In genomic region chr4:40155467-40155999, GRCm38 (mm10) we compare ENCODE assay signal across 17 mouse cellular contexts. TPM values are rescaled to one million over a fixed set of nuclear protein-coding genes. Genes with fewer than 3 reads are reported as not detected.
A peak's percentile ranks its signal among the peaks of the same experiment; 100 is the strongest.
DNase-seq lines count a peak whose midpoint lies in the region; ATAC-seq and TF ChIP-seq lines count a peak whose summit lies in the region.
"Had no signal": no experiment of that assay in that cellular context is flagged by ENCODE, and none has a peak within 500 bp of the region (broad histone marks: within the 10 kb centered on the region; RNA-seq: fewer than 3 reads in every experiment).

No protein-coding gene starts in this region.

- TF ChIP-seq CTCF in intestine, postnatal 0 days (IDR thresholded peaks at IDR 0.05; ENCODE audit: low read depth): no peak

- H3K9ac ChIP-seq in kidney, embryonic 16.5 days (replicated peaks; ENCODE audit: low read length): no peak overlapping the region
- H3K9ac ChIP-seq in intestine, postnatal 0 days (ENCODE audit: low read depth, low read length): no peak overlapping the region
- H3K9ac ChIP-seq in stomach, embryonic 15.5 days: no peak overlapping the region
- no peak overlapping the region for H3K9ac ChIP-seq in hindbrain, embryonic 12.5 days
- H3K9ac ChIP-seq: forebrain, embryonic 13.5 days; limb, embryonic 15.5 days; neural tube, embryonic 13.5 days had no signal

- DNase-seq in kidney, postnatal 36 days: no peak
- DNase-seq in urinary bladder, adult 2 months (ENCODE audit: low spot score): no peak
- DNase-seq: cerebellum, adult 8-10 months; midbrain, embryonic 14.5 days; right cerebral cortex, adult 18-20 months; thymus, adult 18-20 months had no signal

- peak; percentile 88 for ATAC-seq in kidney, embryonic 16.5 days (ENCODE audit: low FRiP score, low TSS enrichment)
- peak; percentile 61 for ATAC-seq in intestine, postnatal 0 days
- ATAC-seq in stomach, embryonic 15.5 days (ENCODE audit: insufficient read depth, low FRiP score, low read depth): peak; percentile 27; the same call in 1 of the 2 replicates
- ATAC-seq in hindbrain, embryonic 12.5 days (ENCODE audit: low FRiP score): no peak
- ATAC-seq: forebrain, embryonic 13.5 days had no signal

- H3K36me3 ChIP-seq in kidney, embryonic 16.5 days (ENCODE audit: insufficient read depth, low read length): peaks cover 1% of the 10 kb centered on the region
- no peaks in the 10 kb centered on the region for H3K36me3 ChIP-seq in intestine, postnatal 0 days (ENCODE audit: control insufficient read depth, insufficient read depth)
- no peaks in the 10 kb centered on the region for H3K36me3 ChIP-seq in stomach, embryonic 15.5 days
- H3K36me3 ChIP-seq in hindbrain, embryonic 12.5 days: no peaks in the 10 kb centered on the region
- H3K36me3 ChIP-seq: limb, embryonic 15.5 days had no signal

- H3K4me2 ChIP-seq in kidney, embryonic 16.5 days (replicated peaks; ENCODE audit: low read depth, low read length): no peak overlapping the region
- no peak overlapping the region for H3K4me2 ChIP-seq in intestine, postnatal 0 days (replicated peaks; ENCODE audit: low read depth)
- no peak overlapping the region for H3K4me2 ChIP-seq in stomach, embryonic 15.5 days
- no peak overlapping the region for H3K4me2 ChIP-seq in hindbrain, embryonic 12.5 days (replicated peaks)
- H3K4me2 ChIP-seq: forebrain, embryonic 13.5 days; limb, embryonic 15.5 days; neural tube, embryonic 13.5 days had no signal

- peak overlapping the region; percentile 58 for H3K27ac ChIP-seq in kidney, embryonic 16.5 days (ENCODE audit: low read length)
- peak overlapping the region; percentile 56 for H3K27ac ChIP-seq in brown adipose tissue, adult 24 weeks (replicated peaks; ENCODE audit: low read depth, low read length)
- H3K27ac ChIP-seq in intestine, postnatal 0 days (ENCODE audit: low read depth, low read length): peak overlapping the region; percentile 10; the same call in 1 of the 2 replicates
- H3K27ac ChIP-seq in stomach, embryonic 15.5 days: no peak overlapping the region
- no peak overlapping the region for H3K27ac ChIP-seq in hindbrain, embryonic 12.5 days
- H3K27ac ChIP-seq: embryonic facial prominence, embryonic 10.5 days; forebrain, embryonic 13.5 days; hindbrain, embryonic 10.5 days; limb, embryonic 15.5 days; neural tube, embryonic 13.5 days had no signal

- H3K4me1 ChIP-seq in kidney, embryonic 16.5 days (ENCODE audit: insufficient read depth, low read length): peaks cover 17% of the 10 kb centered on the region
- H3K4me1 ChIP-seq in brown adipose tissue, adult 24 weeks (ENCODE audit: control insufficient read depth, insufficient read depth, insufficient read length, low read length): peaks cover 35% of the 10 kb centered on the region
- peaks cover 9% of the 10 kb centered on the region; the same call in 1 of the 2 replicates for H3K4me1 ChIP-seq in intestine, postnatal 0 days (replicated peaks; ENCODE audit: control insufficient read depth, insufficient read depth, low read length)
- H3K4me1 ChIP-seq in stomach, embryonic 15.5 days: peaks cover 15% of the 10 kb centered on the region; the same call in 1 of the 2 replicates
- 0 out of 2 replicates have a peak, but pooled peaks cover 4% of the 10 kb centered on the region for H3K4me1 ChIP-seq in hindbrain, embryonic 12.5 days
- H3K4me1 ChIP-seq: forebrain, embryonic 13.5 days; hindbrain, embryonic 10.5 days; neural tube, embryonic 13.5 days had no signal

- no peak overlapping the region for H3K4me3 ChIP-seq in kidney, embryonic 16.5 days (ENCODE audit: low read length)
- no peak overlapping the region for H3K4me3 ChIP-seq in brown adipose tissue, adult 24 weeks (ENCODE audit: insufficient read depth, low read depth, low read length)
- H3K4me3 ChIP-seq in intestine, postnatal 0 days (ENCODE audit: low read depth, low read length): no peak overlapping the region
- H3K4me3 ChIP-seq in stomach, embryonic 15.5 days (replicated peaks): no peak overlapping the region
- H3K4me3 ChIP-seq in hindbrain, embryonic 12.5 days: no peak overlapping the region
- H3K4me3 ChIP-seq: embryonic facial prominence, embryonic 10.5 days; forebrain, embryonic 13.5 days; hindbrain, embryonic 10.5 days; limb, embryonic 15.5 days; megakaryocyte, embryonic 14.5 days; neural tube, embryonic 13.5 days had no signal

- WGBS in kidney, embryonic 16.5 days: 62% methylated on average over 13 of the region's 13 CpGs
- WGBS in intestine, postnatal 0 days: 60% methylated on average over 13 of the region's 13 CpGs
- WGBS in stomach, embryonic 15.5 days: 80% methylated on average over 13 of the region's 13 CpGs
- 91% methylated on average over 13 of the region's 13 CpGs for WGBS in hindbrain, embryonic 12.5 days

- no peaks in the 10 kb centered on the region for H3K27me3 ChIP-seq in kidney, embryonic 16.5 days (ENCODE audit: insufficient read depth, low read length)
- no peaks in the 10 kb centered on the region for H3K27me3 ChIP-seq in intestine, postnatal 0 days (replicated peaks; ENCODE audit: control insufficient read depth, insufficient read depth, low read length)
- no peaks in the 10 kb centered on the region for H3K27me3 ChIP-seq in stomach, embryonic 15.5 days (replicated peaks)
- no peaks in the 10 kb centered on the region for H3K27me3 ChIP-seq in hindbrain, embryonic 12.5 days
- H3K27me3 ChIP-seq: forebrain, embryonic 13.5 days; limb, embryonic 15.5 days; megakaryocyte, embryonic 14.5 days; neural tube, embryonic 13.5 days had no signal

- peaks cover under 1% of the 10 kb centered on the region; the same call in 1 of the 2 replicates for H3K9me3 ChIP-seq in kidney, embryonic 16.5 days (ENCODE audit: low read length)
- no peaks in the 10 kb centered on the region for H3K9me3 ChIP-seq in intestine, postnatal 0 days (ENCODE audit: control insufficient read depth)
- H3K9me3 ChIP-seq in stomach, embryonic 15.5 days: no peaks in the 10 kb centered on the region
- no peaks in the 10 kb centered on the region for H3K9me3 ChIP-seq in hindbrain, embryonic 12.5 days (replicated peaks)
- H3K9me3 ChIP-seq: limb, embryonic 15.5 days; neural tube, embryonic 13.5 days had no signal

RNA-seq across cellular contexts. Expression of gene Aco1, which starts 12.7 kb away (rescaled TPM):
- 89.4 and 91.0 TPM in 2 replicates for polyA plus RNA-seq in kidney, embryonic 16.5 days (2015; fragmentation: Nextera tagmentation; extraction: Ambion mirVana)
- polyA plus RNA-seq in brown adipose tissue, adult 24 weeks (2012; ENCODE audit: insufficient read depth, insufficient read length, missing spikeins): 101 and 105 TPM in 2 replicates
- 55.6 and 61.3 TPM in 2 replicates for polyA plus RNA-seq in intestine, postnatal 0 days (2015; fragmentation: Nextera tagmentation; extraction: Ambion mirVana)
- polyA plus RNA-seq in stomach, embryonic 15.5 days (2015; fragmentation: Nextera tagmentation; extraction: Ambion mirVana): 55.0 and 64.9 TPM in 2 replicates
- 56.1 and 58.4 TPM in 2 replicates for polyA plus RNA-seq in urinary bladder, adult 2 months (2012; rRNA removed)
- 57.6 and 59.8 TPM in 2 replicates for polyA plus RNA-seq in hindbrain, embryonic 12.5 days (2016; fragmentation: Nextera tagmentation; extraction: Ambion mirVana)

Comparison
In these comparisons a context has a peak if more than half of its experiments do, and no peak if none do; other contexts are left out.
1. H3K27ac ChIP-seq: peak in kidney, embryonic 16.5 days (single experiment), brown adipose tissue, adult 24 weeks (single experiment) and intestine, postnatal 0 days (single experiment); none in stomach, embryonic 15.5 days (single experiment) and hindbrain, embryonic 12.5 days (single experiment).